Mouse (Mus musculus) large intestine, adult 2 months (tissue): ENCODE data around the gene Ddost. TPM values are rescaled to one million over a fixed set of nuclear protein-coding genes. Genes with fewer than 3 reads are reported as not detected.

Experiments used
- DNase-seq: peaks from one replicate; pipeline ENCODE4 v3.0.0-alpha.2; 2012; ENCODE audit warnings: low read depth, low spot score
- WGBS: fragments of 180-500 bp; shearing (Covaris S2); methylation state at CpG from one replicate; pipeline ENCODE4 v1.1.7; 2018; 5-methylcytosine and 5-hydroxymethylcytosine counted together
- polyA plus RNA-seq: library from polyadenylated mRNA; depleted of rRNA; stranded (reverse); fragments of >200 nt; gene quantifications from 2 replicates; pipeline ENCODE4 v1.2.3, GENCODE M21; 2012; rRNA removed

Ddost gene
- polyA plus RNA-seq: 305 and 340 TPM in 2 replicates

DNA sequence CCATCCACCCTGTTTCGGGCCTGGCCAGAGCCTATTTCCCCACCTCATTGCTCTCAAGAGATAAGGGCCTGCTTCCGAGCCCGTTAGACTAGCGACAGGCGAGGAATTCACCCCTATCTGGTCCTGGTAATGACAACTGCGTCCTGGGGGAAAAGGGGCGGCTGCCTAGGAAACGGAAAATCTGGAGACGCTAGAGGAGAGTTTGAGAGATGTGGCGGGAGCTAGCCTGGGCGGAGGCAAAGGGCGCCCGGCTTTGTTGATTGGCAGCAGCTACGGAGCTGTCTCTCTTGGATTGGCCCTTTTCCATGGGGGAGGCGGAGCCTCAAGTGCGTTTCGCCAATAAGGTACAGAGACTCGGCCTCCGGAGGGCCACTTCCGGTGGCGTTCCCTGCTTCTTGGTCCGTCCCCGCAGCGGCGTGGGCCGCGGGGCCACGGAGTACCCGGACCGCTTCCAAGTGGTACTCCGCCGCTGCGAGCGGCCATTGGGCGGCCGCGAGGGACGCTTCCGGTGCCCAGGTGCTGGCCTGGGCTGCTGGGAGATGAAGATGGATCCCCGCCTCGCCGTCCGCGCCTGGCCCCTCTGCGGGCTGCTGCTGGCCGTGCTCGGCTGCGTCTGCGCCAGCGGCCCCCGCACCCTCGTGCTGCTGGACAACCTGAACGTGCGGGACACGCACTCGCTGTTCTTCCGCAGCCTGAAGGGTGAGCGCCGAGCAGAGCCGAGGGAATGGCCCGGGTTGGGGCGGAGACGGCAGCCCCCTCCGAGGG is at the start of gene Ddost:
Gene Ddost (plus strand): TSS at position 391 of the 765 bp plus-strand sequence.
- peak; percentile 98 for DNase-seq
- under 1% methylated on average over 64 of the region's 64 CpGs for WGBS

DNA sequence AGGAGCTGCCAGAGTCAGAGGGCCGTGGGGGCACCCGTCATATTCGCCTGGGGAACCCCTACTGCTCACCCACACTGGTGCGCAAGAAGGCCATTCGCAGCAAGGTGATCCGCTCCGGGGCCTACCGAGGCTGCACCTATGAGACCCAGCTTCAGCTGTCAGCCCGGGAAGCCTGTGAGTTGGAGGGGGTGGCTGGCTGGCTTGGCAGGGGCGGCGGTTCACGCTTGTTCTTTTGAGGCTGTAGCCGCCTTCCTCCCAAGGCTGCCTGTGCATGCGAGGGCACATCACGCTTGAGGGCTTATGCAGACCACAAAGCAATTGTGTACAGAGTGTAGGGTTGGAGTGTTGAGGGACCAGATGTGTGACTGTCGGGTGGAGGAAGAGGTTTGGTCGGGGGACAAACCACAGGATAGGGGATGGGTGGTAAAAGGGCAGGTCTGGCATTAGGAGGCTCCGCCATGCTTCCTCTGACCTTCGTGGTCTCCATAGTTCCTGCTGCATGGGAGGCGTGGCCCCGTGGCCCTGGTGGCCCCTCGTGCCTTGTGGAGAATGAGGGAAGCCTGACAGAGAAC is 47.3 kb upstream of the Ddost start:
- no peak for DNase-seq
- 73% methylated on average over 22 of the region's 22 CpGs for WGBS

GRCm38 (mm10) chr4:138258663-138259062 is 45.9 kb upstream of the Ddost start:
- 67% methylated on average over 7 of the region's 7 CpGs for WGBS
- no peak for DNase-seq

DNA sequence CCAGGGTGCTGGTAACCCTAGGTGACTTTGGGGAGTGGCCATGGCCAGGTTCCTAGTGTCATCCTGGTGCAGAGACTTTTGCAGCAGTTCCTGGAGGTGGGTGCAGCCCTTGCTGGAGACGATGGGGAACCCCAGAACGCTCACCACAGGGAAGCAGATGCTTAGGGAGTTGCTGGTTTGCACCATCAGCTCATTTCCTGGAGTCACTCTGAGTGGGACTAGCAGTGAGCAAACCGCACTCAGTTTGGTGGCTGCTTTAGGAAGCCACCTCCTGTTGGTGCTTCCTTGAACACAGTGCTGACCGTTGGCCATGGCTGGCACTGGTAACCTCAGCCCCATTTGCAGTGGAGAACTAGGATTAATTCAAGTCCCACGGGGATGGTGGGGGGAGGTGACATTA is 45.0 kb upstream of the Ddost start:
- 72% methylated on average over 5 of the region's 5 CpGs for WGBS

DNA sequence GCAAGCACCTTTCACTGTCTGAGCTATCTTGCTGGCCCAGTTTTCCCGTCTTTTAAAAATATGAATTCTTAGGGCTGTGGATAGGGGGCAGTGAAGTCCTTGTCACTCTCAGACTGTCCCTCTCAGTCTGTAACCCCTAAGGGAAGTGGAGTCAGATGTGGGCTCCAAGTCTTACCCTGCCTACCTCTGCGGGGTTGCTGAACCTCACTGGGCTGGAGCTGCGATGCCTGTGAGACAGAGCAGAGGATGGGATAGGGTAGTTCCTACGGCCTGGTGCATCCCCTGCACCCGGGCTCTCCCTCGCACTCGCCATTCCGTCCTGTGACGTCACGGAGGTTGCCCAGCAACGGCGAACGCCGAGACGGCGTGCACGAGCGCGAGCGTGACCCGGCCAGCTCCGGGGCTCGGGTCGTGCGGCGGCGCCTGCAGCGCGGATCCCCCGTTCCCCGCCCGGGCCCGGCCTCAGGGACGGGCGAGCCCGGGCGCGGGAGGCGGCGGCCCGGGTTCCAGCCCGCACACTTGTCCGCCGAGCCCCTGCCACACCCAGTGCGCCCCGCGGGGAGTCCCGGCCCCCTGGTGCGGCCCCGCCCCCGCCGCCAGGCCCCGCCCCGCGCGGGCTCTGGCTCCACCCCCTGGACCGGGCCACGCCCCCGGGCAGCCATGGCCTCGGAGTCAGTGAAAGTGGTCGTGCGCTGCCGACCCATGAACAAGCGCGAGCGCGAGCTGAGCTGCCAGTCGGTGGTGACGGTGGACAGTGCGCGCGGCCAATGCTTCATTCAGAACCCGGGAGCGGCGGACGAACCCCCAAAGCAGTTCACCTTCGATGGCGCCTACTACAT is 42.5 kb upstream of the Ddost start:
- no peak for DNase-seq
- WGBS: 1% methylated on average over 76 of the region's 78 CpGs

More for the DNA sequence above, 45.0 kb upstream of the Ddost start:
- no peak for DNase-seq

DNA sequence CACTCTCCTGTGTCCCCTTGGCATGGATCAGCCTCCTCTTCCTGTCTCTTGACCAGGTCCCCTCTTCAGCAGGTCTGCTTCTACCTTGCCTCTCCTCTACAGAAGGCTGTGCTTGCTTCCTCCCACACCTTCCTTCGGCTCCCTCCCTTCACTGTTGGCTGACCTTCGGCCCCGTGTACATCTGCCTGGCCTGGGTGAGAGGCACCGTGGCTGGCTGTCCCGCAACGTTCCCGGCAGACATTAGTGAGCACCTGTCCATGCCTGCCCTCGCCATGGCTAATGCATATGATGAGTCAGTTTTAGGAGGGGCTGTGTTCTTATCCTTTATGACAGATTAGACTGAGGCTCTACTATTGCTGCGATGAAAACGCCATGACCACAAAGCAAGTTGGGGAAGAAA is 36.7 kb upstream of the Ddost start:
- whole genome bisulfite sequencing: 34% methylated on average over 10 of the region's 10 CpGs

GRCm38 (mm10) chr4:138272011-138272997 is 32.2 kb upstream of the Ddost start:
- no peak for DNase-seq
- WGBS: 55% methylated on average over 14 of the region's 14 CpGs

More for the DNA sequence above, 36.7 kb upstream of the Ddost start:
- no peak for DNase-seq

DNA sequence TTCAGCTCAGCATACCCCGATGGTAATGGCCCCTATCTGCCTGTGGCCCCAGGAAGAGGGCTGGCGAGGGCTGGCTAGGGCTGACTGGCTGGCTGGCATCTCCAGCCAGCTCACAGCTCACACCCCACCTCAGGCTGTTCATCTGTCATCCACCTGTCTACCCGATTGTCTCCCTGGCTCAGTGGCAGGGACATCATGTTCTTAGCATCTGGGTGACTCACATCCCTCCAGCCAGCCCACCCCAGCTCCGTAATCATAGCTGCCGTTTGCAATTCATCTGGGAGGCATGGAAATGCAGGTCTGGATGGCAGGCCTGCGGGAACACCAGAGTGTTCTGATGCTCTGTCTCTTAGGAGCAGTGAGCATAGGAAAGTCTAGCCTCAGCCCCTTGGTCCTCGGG is 26.2 kb upstream of the Ddost start:
- no peak for DNase-seq
- WGBS: 74% methylated on average over 7 of the region's 7 CpGs

DNA sequence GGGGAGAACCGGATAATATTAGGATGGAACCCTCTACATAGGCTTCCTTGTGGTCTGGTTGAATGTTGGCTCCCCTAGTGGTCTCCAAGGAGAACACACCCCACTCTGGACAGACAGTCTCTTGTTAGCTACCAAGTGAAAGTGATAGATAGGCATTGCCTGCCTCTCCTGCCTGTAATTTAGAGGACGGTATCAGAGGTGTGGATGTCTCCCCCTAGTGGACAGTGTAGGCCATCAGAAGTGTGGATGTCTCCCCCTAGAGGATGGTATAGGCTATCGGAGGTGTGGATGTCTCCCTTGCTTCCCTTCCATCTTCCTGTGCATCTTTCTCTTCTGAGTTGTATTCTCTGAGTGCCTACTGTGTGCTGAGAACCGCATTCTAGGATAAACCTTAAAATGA is 21.7 kb upstream of the Ddost start:
- peak; percentile 76 for DNase-seq
- WGBS: 22% methylated on average over 4 of the region's 4 CpGs

DNA sequence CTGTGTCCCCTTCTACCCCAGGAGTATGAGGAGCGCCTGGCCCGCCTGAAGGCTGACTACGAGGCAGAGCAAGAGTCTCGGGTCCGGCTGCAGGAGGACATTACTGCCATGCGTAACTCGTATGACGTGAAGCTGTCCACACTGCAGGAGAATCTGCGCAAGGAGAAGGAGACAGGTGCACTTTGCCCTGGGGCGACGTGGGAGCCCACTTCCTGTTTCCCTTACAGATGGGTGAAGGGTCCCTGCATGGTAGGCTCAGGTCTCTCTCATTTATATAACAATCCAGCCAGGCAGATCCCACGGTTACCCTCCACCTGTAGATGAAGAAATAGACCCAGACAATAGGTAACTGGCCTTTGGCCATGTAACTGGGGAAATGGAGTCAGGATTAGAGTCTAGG is 18.1 kb upstream of the Ddost start:
- 74% methylated on average over 12 of the region's 12 CpGs for WGBS
- DNase-seq: no peak

GRCm38 (mm10) chr4:138288691-138289090 is 15.8 kb upstream of the Ddost start:
- no peak for DNase-seq
- 76% methylated on average over 7 of the region's 7 CpGs for WGBS

GRCm38 (mm10) chr4:138292028-138292427 is 12.5 kb upstream of the Ddost start:
- 71% methylated on average over 13 of the region's 13 CpGs for WGBS
- no peak for DNase-seq

DNA sequence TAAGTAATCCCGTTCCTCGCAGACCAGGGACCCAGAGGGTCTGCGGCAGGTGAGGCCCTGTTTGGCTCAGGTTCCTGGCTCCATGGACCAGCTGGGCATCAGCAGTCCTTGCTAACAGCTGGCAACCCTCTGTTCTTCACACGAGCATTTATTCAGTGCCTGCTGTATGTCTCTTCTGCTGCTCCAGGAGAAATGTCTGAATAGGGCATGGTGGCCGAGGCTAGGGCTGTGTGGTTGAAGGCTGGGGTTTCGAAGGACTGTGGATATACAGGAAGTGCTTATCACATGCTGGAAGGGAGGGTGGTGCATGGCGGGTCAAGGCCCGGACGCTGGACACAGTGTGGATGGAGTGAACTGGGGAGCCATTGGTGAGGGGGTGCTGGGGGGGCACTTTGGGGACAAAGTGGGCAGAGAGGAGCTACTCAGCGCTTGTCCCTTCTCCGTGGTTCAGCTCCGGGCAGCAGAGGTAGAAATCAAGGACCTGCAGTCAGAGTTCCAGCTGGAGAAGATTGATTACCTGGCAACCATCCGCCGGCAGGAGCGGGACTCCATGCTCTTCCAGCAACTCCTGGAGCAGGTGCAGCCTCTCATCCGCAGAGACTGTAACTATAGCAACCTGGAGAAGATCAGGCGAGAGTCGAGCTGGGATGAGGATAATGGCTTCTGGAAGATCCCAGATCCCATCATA is 11.1 kb upstream of the Ddost start:
- WGBS: 83% methylated on average over 18 of the region's 18 CpGs
- DNase-seq: no peak

DNA sequence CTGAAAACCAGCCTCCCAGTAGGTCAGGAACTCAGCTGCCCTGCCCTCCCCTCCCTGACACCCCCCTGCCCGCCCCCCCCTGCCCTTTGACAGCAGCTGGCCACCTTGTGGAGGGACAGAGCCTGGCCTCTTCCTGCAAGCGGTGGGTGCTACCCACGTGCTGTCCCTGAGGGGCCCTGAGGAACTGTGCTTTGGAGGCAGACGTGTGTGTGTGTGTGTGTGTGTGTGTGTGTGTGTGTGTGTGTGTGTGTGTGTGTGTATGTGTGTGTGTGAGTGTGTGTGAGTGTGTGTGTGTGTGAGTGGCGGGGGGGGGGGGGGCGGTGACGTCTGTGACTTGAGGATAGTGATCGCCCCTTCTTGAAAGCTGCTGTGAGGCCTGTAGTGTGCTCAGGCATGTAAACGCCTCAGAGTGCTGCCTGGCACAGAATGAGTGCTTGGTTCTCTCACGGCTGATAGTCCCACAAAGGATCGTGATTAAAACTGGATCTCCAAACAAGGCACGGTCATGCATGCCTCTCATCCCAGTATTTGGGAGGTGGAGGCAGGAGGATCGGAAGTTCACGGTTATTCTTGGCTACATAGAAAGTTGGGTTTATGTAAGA is 10.5 kb upstream of the Ddost start:
- DNase-seq: no peak
- WGBS: 86% methylated on average over 11 of the region's 14 CpGs

GRCm38 (mm10) chr4:138301271-138301780 is 3.2 kb upstream of the Ddost start:
- no peak for DNase-seq
- WGBS: 89% methylated on average over 10 of the region's 10 CpGs

- WGBS: 84% methylated on average over 3 of the region's 3 CpGs
- DNase-seq: no peak
These were observed 1.5 kb upstream of the Ddost start for GRCm38 (mm10) chr4:138303011-138303410.

GRCm38 (mm10) chr4:138303742-138304141 is 788 bp upstream of the Ddost start:
- WGBS: 5% methylated on average over 18 of the region's 18 CpGs
- no peak for DNase-seq

- WGBS: 74% methylated on average over 3 of the region's 3 CpGs
- no peak for DNase-seq
These were observed 2.5 kb downstream of the Ddost start for GRCm38 (mm10) chr4:138307025-138307424.
